Mouse (Mus musculus) kidney, adult 8-10 months (tissue): ENCODE results near the gene Gabpb1.

Source experiments
- DNase-seq, 2 experiments: peaks; one replicate each; pipeline ENCODE4 v3.0.0; 2022

Gene Gabpb1

DNA sequence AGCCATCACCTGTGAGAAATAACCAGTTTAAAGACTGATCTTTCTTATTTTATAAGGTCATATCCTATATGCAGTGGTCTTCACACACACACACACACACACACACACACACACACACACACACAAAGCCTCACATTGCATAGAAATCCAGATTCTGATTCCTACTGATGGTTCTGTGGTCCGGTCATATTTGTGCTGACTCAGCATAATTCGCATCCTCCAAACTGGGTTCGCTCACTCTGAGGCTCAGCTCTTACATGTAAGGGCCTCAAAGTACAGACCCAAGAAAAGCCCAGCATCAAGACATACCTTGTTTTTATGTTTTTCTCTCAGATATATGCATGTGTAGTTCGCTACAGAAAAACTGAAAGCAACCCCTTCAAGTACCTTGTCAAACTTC, 84.8 kb downstream of the Gabpb1 start:
- DNase-seq: no peak

DNA sequence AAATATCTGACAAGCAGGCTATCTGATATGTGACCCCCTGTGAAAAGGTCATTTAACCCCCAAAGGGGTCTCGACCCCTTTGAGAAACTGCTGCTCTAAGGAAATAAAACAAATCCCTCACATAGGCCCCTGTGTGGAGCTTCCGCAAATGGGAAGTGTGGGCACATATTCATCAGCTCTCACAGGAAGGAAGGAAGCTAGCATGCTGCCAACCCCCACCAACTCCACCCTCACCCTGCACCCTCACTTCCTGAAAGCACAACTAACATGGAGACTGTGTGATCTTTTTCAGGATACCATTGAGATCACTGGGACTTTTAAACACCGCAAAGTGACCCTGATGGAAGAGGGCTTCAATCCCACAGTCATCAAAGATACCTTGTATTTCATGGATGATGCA, 88.7 kb downstream of the Gabpb1 start:
- DNase-seq: no peak

DNA sequence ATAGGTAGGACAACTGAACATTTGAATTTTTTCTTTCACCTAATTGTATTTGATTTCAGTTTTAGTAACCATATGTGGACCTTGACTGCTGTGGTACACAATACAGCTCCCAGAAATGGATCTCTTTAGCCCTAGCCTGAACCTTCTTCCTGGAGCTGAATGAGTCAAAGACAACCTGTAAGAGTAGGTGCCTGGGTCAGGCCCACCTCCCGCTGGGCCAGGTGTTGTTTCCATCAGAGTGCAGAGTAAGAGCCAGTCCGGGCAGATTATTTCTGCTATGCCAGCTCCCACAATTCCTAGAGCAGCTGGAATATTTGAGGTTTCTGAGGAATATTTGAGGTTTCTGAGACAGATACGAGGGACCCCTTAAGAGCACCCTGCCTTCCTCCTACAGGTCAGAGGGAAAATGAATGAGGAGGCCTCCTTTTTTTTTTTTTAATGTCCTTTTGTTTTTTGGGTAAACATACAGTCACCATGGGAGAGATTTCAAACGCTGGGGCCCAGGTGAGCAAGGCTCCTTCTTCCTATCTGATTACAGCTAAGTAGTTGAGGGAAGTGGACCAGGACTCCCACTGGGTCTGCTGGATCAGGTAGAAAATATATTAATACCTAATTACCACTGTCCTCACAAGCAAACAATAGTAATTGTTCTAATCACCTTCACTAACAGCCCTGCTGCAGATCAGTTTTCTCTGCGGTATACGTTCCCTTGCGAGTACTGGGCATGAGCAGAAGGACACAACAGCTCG, 91.3 kb downstream of the Gabpb1 start:
- DNase-seq: no peak

DNA sequence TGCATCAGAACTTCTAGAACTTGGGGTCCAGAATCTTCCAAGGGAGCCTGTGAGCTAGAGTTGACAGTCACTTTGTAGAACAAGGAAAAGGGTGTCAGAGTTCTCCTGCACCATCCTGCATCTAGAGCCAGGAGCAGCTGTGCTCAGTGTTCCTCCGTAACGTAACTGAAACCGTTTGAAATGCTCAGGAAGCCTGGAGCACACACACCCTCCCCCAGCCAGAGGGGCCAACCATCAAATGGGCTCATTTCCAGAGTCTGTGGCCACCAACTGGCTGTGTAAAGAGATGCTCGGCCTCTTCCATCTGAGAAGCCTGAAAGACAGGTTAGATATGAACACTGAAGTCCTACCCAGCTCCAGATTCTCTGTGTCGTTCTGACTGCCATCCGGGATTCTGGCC, 92.2 kb downstream of the Gabpb1 start:
- no peak for DNase-seq

DNA sequence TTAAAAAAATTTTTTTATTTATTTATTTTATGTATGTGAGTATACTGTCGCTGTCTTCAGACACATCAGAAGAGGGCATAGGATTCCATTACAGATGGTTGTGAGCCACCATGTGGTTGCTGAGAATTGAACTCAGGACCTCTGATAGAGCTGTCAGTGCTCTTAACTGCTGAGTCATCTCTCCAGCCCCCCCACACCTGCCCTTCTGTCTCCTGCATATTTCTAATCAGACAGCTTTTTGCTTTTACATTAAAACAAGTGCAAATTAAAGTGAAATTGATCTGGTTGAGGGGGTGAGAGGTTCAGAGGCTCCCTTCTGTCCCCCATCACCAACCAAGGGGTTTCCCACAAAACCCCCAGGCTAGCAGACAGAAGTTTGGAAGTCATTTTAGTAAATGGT, 96.9 kb downstream of the Gabpb1 start:
- DNase-seq: no peak
